Mouse (Mus musculus): ENCODE data around the gene Creb3l2. TPM values are rescaled to one million over a fixed set of nuclear protein-coding genes. Genes with fewer than 3 reads are reported as not detected.
A peak's percentile ranks its signal among the peaks of the same experiment; 100 is the strongest.

Gene Creb3l2
- polyA plus RNA-seq, 1 experiment from 2014 or later = 3.0 TPM

GRCm38 (mm10) chr6:37375452-37375851 is 66.5 kb downstream of the Creb3l2 start:
- no peak overlapping the region for H3K9ac ChIP-seq
- H3K4me3 ChIP-seq (replicated peaks) = no peak overlapping the region
- H3K27me3 ChIP-seq = no peaks in the 10 kb centered on the region
- no peak overlapping the region for H3K4me2 ChIP-seq
- WGBS (ENCODE audit: insufficient replicate concordance) = 55% methylated on average over 10 of the region's 10 CpGs
- H3K9me3 ChIP-seq (replicated peaks) = no peaks in the 10 kb centered on the region
- H3K27ac ChIP-seq (replicated peaks) = no peak overlapping the region
- no peaks in the 10 kb centered on the region for H3K4me1 ChIP-seq (replicated peaks)
- no peak for ATAC-seq (ENCODE audit: insufficient read depth)
- H3K36me3 ChIP-seq (replicated peaks) = no peaks in the 10 kb centered on the region

- Histone ChIP-seq H3K27me3 (no peaks in the 10 kb centered on the region), H3K9me3 (replicated peaks) (no peaks in the 10 kb centered on the region), H3K4me2 (no peak overlapping the region), H3K27ac (replicated peaks) (no peak overlapping the region), H3K9ac (no peak overlapping the region), H3K4me1 (replicated peaks) (no peaks in the 10 kb centered on the region), H3K36me3 (replicated peaks) (no peaks in the 10 kb centered on the region), H3K4me3 (replicated peaks) (no peak overlapping the region)
- ATAC-seq (ENCODE audit: insufficient read depth) = no peak
- WGBS (ENCODE audit: insufficient replicate concordance) = 52% methylated on average over 7 of the region's 7 CpGs
Observed at GRCm38 (mm10) chr6:37371341-37371740, 70.6 kb downstream of the Creb3l2 start.

- no peaks in the 10 kb centered on the region for H3K9me3 ChIP-seq (replicated peaks)
- H3K27me3 ChIP-seq = no peaks in the 10 kb centered on the region
- H3K9ac ChIP-seq = no peak overlapping the region
- H3K4me2 ChIP-seq = no peak overlapping the region
- WGBS (ENCODE audit: insufficient replicate concordance) = 68% methylated on average over 12 of the region's 12 CpGs
- H3K4me1 ChIP-seq (replicated peaks) = no peaks in the 10 kb centered on the region
- H3K4me3 ChIP-seq (replicated peaks) = no peak overlapping the region
- no peaks in the 10 kb centered on the region for H3K36me3 ChIP-seq (replicated peaks)
- H3K27ac ChIP-seq (replicated peaks) = no peak overlapping the region
- ATAC-seq (ENCODE audit: insufficient read depth) = no peak
Observed at GRCm38 (mm10) chr6:37370566-37370965, 71.4 kb downstream of the Creb3l2 start.

GRCm38 (mm10) chr6:37369750-37370149 is 72.2 kb downstream of the Creb3l2 start:
- no peaks in the 10 kb centered on the region for H3K4me1 ChIP-seq (replicated peaks)
- no peak overlapping the region for H3K4me3 ChIP-seq (replicated peaks)
- no peaks in the 10 kb centered on the region for H3K36me3 ChIP-seq (replicated peaks)
- H3K27ac ChIP-seq (replicated peaks) = no peak overlapping the region
- no peak for ATAC-seq (ENCODE audit: insufficient read depth)
- H3K27me3 ChIP-seq = no peaks in the 10 kb centered on the region
- no peaks in the 10 kb centered on the region for H3K9me3 ChIP-seq (replicated peaks)
- H3K4me2 ChIP-seq = no peak overlapping the region
- WGBS (ENCODE audit: insufficient replicate concordance) = 71% methylated on average over 6 of the region's 6 CpGs
- no peak overlapping the region for H3K9ac ChIP-seq

- Histone ChIP-seq H3K9me3 (replicated peaks) (no peaks in the 10 kb centered on the region), H3K27ac (replicated peaks) (no peak overlapping the region), H3K4me2 (no peak overlapping the region), H3K27me3 (no peaks in the 10 kb centered on the region), H3K4me1 (replicated peaks) (no peaks in the 10 kb centered on the region), H3K36me3 (replicated peaks) (0 out of 2 replicates have a peak, but pooled peaks cover 4% of the 10 kb centered on the region), H3K9ac (no peak overlapping the region), H3K4me3 (replicated peaks) (no peak overlapping the region)
- WGBS (ENCODE audit: insufficient replicate concordance) = 74% methylated on average over 13 of the region's 13 CpGs
- ATAC-seq (ENCODE audit: insufficient read depth) = no peak
Observed at GRCm38 (mm10) chr6:37368281-37368680, 73.7 kb downstream of the Creb3l2 start.

GRCm38 (mm10) chr6:37366991-37367390 is 75.0 kb downstream of the Creb3l2 start:
- no peak overlapping the region for H3K4me3 ChIP-seq (replicated peaks)
- H3K9me3 ChIP-seq (replicated peaks) = no peaks in the 10 kb centered on the region
- 80% methylated on average over 6 of the region's 6 CpGs for WGBS (ENCODE audit: insufficient replicate concordance)
- ATAC-seq (ENCODE audit: insufficient read depth) = no peak
- no peaks in the 10 kb centered on the region for H3K4me1 ChIP-seq (replicated peaks)
- H3K27ac ChIP-seq (replicated peaks) = no peak overlapping the region
- H3K4me2 ChIP-seq = no peak overlapping the region
- no peak overlapping the region for H3K9ac ChIP-seq
- no peaks in the 10 kb centered on the region for H3K27me3 ChIP-seq
- H3K36me3 ChIP-seq (replicated peaks) = 0 out of 2 replicates have a peak, but pooled peaks cover 7% of the 10 kb centered on the region

DNA sequence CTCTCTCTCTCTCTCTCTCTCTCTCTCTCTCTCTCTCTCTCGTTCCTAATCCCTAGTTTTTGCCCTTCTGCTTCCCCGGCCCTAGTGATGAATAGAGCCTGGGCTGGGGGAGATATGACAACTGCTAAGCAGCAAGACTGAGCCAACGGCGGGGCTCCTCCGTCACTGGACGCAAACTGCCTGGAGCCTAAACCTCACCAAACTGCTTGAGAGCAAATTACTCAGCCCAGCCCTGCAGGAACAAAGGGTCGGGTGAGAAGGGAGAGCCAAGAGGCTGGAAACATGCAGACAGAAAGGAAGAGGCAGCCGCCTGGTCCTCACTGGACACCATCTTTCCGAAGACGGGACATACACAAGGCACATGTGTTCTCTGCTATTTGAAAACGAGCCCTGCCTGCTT is 76.8 kb downstream of the Creb3l2 start:
- ATAC-seq (ENCODE audit: insufficient read depth) = no peak
- no peak overlapping the region for H3K4me2 ChIP-seq
- H3K9me3 ChIP-seq (replicated peaks) = no peaks in the 10 kb centered on the region
- no peaks in the 10 kb centered on the region for H3K27me3 ChIP-seq
- H3K4me1 ChIP-seq (replicated peaks) = no peaks in the 10 kb centered on the region
- H3K9ac ChIP-seq = no peak overlapping the region
- 0 out of 2 replicates have a peak, but pooled peaks cover 7% of the 10 kb centered on the region for H3K36me3 ChIP-seq (replicated peaks)
- no peak overlapping the region for H3K27ac ChIP-seq (replicated peaks)
- no peak overlapping the region for H3K4me3 ChIP-seq (replicated peaks)
- WGBS (ENCODE audit: insufficient replicate concordance) = 75% methylated on average over 11 of the region's 11 CpGs

DNA sequence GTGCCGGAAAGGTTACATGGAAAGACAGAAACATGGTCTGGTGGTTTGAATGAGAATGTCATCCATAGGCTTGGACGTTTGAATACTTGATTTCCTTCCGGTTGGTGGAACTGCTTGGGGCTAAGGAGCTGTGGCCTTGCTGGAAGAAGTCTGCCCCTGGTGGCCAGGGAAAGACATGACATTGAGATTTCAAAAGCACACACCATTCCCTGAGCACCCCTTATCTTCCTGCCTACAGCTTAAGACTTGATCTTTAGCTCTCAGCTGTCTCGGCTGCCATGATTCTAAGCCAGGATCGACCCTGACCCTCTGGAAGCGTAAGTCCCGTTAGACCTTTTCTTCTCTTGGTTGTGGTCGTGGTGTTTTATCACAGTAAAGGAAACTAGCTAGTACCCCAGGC is 77.6 kb downstream of the Creb3l2 start:
- Histone ChIP-seq H3K4me3 (replicated peaks) (no peak overlapping the region), H3K9me3 (replicated peaks) (no peaks in the 10 kb centered on the region), H3K4me2 (no peak overlapping the region), H3K36me3 (replicated peaks) (0 out of 2 replicates have a peak, but pooled peaks cover 7% of the 10 kb centered on the region), H3K27ac (replicated peaks) (no peak overlapping the region), H3K9ac (no peak overlapping the region), H3K27me3 (no peaks in the 10 kb centered on the region), H3K4me1 (replicated peaks) (no peaks in the 10 kb centered on the region)
- WGBS (ENCODE audit: insufficient replicate concordance) = 70% methylated on average over 8 of the region's 8 CpGs
- no peak for ATAC-seq (ENCODE audit: insufficient read depth)

DNA sequence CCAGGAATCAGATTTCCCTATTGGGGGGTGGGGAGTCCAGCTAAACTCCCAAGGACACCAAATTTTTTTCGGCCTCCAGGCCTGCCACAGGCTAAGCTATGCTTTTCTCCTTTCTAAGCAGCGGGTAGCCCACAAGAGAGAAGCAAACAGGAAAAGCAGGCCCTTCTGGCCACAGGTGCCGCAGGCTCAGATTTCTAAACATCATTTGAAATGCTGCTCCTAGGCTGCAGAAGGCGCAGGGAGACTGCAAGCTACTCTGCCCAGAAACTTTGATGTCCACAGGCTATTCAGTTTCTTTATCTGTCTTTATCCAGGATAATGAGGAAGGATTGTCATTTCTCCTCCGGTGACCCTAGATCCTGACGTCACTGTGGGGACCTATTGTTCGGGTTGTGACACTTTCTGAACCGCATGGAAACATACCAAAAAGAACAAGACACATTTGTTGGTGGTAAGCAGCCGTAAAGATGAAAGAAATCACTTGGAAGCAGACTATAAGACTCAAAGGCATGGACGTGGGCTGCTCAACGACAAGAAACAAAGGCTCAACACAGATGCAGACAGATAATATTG is 81.0 kb downstream of the Creb3l2 start:
- Histone ChIP-seq H3K4me3 (replicated peaks) (no peak overlapping the region), H3K9ac (no peak overlapping the region), H3K4me1 (replicated peaks) (no peaks in the 10 kb centered on the region), H3K36me3 (replicated peaks) (peaks cover 14% of the 10 kb centered on the region; the same call in 1 of the 2 replicates), H3K4me2 (no peak overlapping the region), H3K27ac (replicated peaks) (no peak overlapping the region), H3K9me3 (replicated peaks) (no peaks in the 10 kb centered on the region), H3K27me3 (no peaks in the 10 kb centered on the region)
- no peak for ATAC-seq (ENCODE audit: insufficient read depth)
- 58% methylated on average over 11 of the region's 11 CpGs for WGBS (ENCODE audit: insufficient replicate concordance)

GRCm38 (mm10) chr6:37354449-37355179 is 87.3 kb downstream of the Creb3l2 start:
- Histone ChIP-seq H3K27me3 (no peaks in the 10 kb centered on the region), H3K9ac (no peak overlapping the region), H3K9me3 (replicated peaks) (no peaks in the 10 kb centered on the region), H3K4me1 (replicated peaks) (peaks cover 4% of the 10 kb centered on the region; the same call in 1 of the 2 replicates), H3K27ac (replicated peaks) (no peak overlapping the region; the same call in 1 of the 2 replicates), H3K36me3 (replicated peaks) (peaks cover 12% of the 10 kb centered on the region; the same call in 1 of the 2 replicates), H3K4me2 (peak overlapping the region; percentile 46), H3K4me3 (replicated peaks) (no peak overlapping the region)
- ATAC-seq (ENCODE audit: insufficient read depth) = peak; percentile 54
- WGBS (ENCODE audit: insufficient replicate concordance) = 16% methylated on average over 17 of the region's 17 CpGs

- no peak overlapping the region for H3K9ac ChIP-seq
- no peaks in the 10 kb centered on the region for H3K27me3 ChIP-seq
- peaks cover 4% of the 10 kb centered on the region; the same call in 1 of the 2 replicates for H3K4me1 ChIP-seq (replicated peaks)
- WGBS (ENCODE audit: insufficient replicate concordance) = 36% methylated on average over 9 of the region's 9 CpGs
- no peak for ATAC-seq (ENCODE audit: insufficient read depth)
- no peak overlapping the region for H3K4me2 ChIP-seq
- no peaks in the 10 kb centered on the region for H3K9me3 ChIP-seq (replicated peaks)
- no peak overlapping the region for H3K27ac ChIP-seq (replicated peaks)
- no peak overlapping the region for H3K4me3 ChIP-seq (replicated peaks)
- peaks cover 12% of the 10 kb centered on the region; the same call in 1 of the 2 replicates for H3K36me3 ChIP-seq (replicated peaks)
Observed at GRCm38 (mm10) chr6:37353616-37354015, 88.3 kb downstream of the Creb3l2 start.

Measured in liver, embryonic 15.5 days (tissue).